Mouse (Mus musculus) testis, adult 2 months (tissue): ENCODE results near the gene Pacs1. TPM values are rescaled to one million over a fixed set of nuclear protein-coding genes. Genes with fewer than 3 reads are reported as not detected.
A peak's percentile ranks its signal among the peaks of the same experiment; 100 is the strongest.

Experiments used
- H3K27ac ChIP-seq: fragments of 200-500 bp; 2 replicates; pipeline ENCODE4 v1.5.1; 2012; ENCODE audit warnings: low read depth, low read length; ENCODE audit not compliant: control insufficient read depth, insufficient read depth
- H3K27me3 ChIP-seq: fragments of 200-500 bp; 2 replicates; pipeline ENCODE4 v1.6.1; 2012; ENCODE audit warnings: mild to moderate bottlenecking, low read length, moderate library complexity; ENCODE audit not compliant: control insufficient read depth, insufficient read depth
- H3K36me3 ChIP-seq: fragments of 200-500 bp; 2 replicates; pipeline ENCODE4 v1.6.1; 2012; ENCODE audit warnings: mild to moderate bottlenecking, low read length; ENCODE audit not compliant: control insufficient read depth, insufficient read depth
- H3K4me1 ChIP-seq: fragments of 200-500 bp; 2 replicates; pipeline ENCODE4 v1.6.1; 2012; ENCODE audit warnings: low read length; ENCODE audit not compliant: control insufficient read depth, insufficient read depth
- H3K4me3 ChIP-seq: fragments of 200-500 bp; 2 replicates; pipeline ENCODE4 v1.5.1; 2012; ENCODE audit warnings: low read depth, mild to moderate bottlenecking, low read length, moderate library complexity, mixed read lengths; ENCODE audit not compliant: control insufficient read depth
- CTCF ChIP-seq: fragments of 200-500 bp; IDR thresholded peaks from 2 replicates; pipeline ENCODE4 v1.5.1; 2012; ENCODE audit warnings: low read depth, mild to moderate bottlenecking, inconsistent platforms, low read length, moderate library complexity; ENCODE audit not compliant: control insufficient read depth, insufficient read depth, insufficient replicate concordance
- POLR2A ChIP-seq: fragments of 200-500 bp; IDR thresholded peaks from 2 replicates; pipeline ENCODE4 v1.6.1; 2012; ENCODE audit warnings: low read depth, mild to moderate bottlenecking, inconsistent platforms, low read length, moderate library complexity; ENCODE audit not compliant: control insufficient read depth
- polyA plus RNA-seq: library from polyadenylated mRNA; depleted of rRNA; stranded (reverse); fragments of >200 nt; gene quantifications from 2 replicates; pipeline ENCODE4 v1.2.3, GENCODE M21; 2012

Gene Pacs1
- polyA plus RNA-seq, 1 experiment, result 169 TPM

DNA sequence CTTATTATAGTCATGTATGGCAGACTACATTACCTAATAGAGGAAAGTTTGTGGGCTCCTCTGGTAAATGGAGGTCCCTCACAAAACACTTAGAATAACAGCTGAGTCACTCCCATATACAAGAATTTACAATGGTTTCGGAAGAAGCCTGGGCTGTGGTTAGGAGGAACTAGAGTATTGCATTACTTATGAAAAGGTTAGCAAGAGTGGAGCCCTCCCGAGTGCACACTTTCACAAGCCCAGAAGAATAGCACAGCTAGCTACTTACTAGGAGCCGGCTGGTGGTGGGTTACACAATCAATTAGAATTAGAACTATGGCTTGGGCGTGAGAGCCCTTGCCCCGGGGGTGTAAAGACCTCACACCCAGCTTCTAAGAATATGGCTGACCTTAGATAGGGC, 94.3 kb downstream of the Pacs1 start:
- H3K36me3 ChIP-seq, result no peaks in the 10 kb centered on the region
- no peak overlapping the region for H3K27ac ChIP-seq
- no peak overlapping the region for H3K4me3 ChIP-seq
- no peaks in the 10 kb centered on the region for H3K4me1 ChIP-seq
- H3K27me3 ChIP-seq, result no peaks in the 10 kb centered on the region
- TF ChIP-seq CTCF (no peak), POLR2A (no peak)

DNA sequence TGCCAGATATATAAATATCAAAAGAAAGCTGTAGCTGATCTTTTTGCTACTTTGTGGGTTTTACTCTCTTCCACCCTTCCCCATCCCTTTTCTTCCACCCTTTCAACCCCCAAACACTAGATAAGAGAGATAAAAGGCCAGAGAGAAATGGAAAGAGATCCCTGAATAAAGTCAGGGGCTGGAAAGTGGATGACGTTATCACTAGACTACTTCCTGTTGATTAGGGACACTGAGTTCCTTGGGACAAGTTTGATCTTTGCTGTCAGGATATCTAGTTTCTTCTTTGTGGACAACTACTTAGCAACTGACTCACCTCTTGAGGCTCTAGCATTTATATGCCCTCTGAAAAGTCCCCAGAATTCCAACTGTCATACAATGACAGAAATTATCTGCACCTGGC, 102.5 kb downstream of the Pacs1 start:
- H3K36me3 ChIP-seq, result no peaks in the 10 kb centered on the region; the same call in 1 of the 2 replicates
- H3K27me3 ChIP-seq, result no peaks in the 10 kb centered on the region
- TF ChIP-seq CTCF (no peak), POLR2A (no peak)
- H3K4me3 ChIP-seq, result no peak overlapping the region
- H3K27ac ChIP-seq, result no peak overlapping the region
- H3K4me1 ChIP-seq, result no peaks in the 10 kb centered on the region

DNA sequence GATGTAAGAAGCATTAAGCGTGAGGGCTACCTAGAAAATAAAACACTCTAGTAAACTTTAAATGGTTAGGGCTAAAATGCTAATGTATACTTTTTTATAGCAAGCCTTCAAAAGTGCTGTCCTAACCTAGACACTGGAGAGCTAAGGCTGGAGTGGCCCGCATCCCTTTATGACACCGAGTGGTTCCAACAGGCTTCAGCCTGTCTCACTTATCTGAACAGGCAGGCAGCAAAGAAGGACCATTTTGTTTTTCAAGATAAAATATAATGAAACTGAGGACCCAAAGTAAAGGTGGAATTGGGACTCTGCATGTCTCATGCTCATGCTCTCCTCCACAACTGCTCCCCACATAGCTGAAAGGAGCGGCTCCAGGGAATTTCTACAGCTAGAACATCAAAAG, 105.4 kb downstream of the Pacs1 start:
- Histone ChIP-seq H3K36me3 (no peaks in the 10 kb centered on the region; the same call in 1 of the 2 replicates), H3K27me3 (no peaks in the 10 kb centered on the region), H3K4me1 (no peaks in the 10 kb centered on the region), H3K4me3 (no peak overlapping the region), H3K27ac (no peak overlapping the region)
- TF ChIP-seq CTCF, result no peak
- no peak for TF ChIP-seq POLR2A

DNA sequence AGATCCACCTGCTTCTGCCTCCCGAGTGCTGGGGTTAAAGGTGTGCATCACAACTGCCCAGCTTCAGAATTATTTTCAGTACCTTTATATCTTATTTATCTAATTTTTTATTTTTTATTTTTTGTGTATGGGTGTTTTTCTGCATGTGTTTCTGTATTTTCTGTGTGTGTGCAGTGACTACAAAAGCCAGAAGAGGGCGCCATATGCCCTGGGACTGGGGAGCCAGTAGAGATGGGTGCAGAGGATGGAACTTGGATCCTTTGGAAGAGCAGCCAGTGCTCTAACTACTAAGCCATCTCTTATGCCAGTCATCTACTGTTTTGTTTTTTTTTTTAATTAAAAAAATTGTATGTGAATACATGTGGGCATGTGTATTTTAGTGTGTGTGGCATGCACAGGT, 108.5 kb downstream of the Pacs1 start:
- no peaks in the 10 kb centered on the region for H3K4me1 ChIP-seq
- H3K27me3 ChIP-seq, result no peaks in the 10 kb centered on the region
- no peaks in the 10 kb centered on the region; the same call in 1 of the 2 replicates for H3K36me3 ChIP-seq
- TF ChIP-seq POLR2A (no peak), CTCF (peak; percentile 41; the same call in 1 of the 2 replicates)
- no peak overlapping the region for H3K27ac ChIP-seq
- no peak overlapping the region for H3K4me3 ChIP-seq

DNA sequence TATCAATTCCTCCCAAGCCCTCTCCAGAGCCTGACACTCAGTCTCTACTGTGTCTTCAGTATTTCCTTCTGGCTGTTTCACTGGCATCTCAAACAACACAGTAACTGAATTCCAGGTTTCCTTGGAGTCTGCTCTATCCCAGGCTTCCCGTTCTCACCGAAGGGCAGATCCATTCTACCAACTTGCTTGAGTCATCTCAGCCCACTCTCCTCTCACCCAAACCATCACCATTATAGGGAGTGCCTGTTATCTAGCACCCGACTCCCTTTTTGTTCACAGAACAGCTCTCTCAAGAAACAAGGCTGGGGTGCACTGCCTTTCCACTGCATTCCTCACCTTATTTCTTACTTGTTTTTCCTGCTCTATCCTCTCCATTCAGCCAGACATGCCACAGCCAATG, 111.0 kb downstream of the Pacs1 start:
- no peaks in the 10 kb centered on the region; the same call in 1 of the 2 replicates for H3K36me3 ChIP-seq
- TF ChIP-seq CTCF (no peak), POLR2A (no peak)
- no peak overlapping the region for H3K27ac ChIP-seq
- no peaks in the 10 kb centered on the region for H3K27me3 ChIP-seq
- H3K4me1 ChIP-seq, result no peaks in the 10 kb centered on the region
- H3K4me3 ChIP-seq, result no peak overlapping the region

DNA sequence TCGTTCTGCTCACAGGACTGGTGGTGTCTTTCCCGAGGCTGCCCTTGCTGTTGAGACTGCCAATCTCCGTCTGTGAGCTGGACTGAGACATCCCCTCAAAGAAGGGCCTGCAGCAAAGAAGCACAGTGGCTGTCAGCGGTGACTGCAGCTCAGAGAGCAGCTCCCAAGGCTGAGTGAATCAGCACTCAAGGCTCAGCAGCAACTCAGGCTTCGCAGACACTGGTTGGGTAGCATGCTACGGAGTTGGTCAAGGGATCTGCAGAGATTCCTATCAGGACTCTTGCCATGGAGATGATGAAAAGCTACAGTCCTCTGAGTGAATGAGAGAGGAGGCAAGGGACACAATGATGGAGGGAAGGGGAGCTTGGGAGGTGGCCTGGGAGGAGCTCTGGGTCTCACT, 120.7 kb downstream of the Pacs1 start:
- Histone ChIP-seq H3K4me1 (no peaks in the 10 kb centered on the region), H3K27me3 (no peaks in the 10 kb centered on the region), H3K36me3 (peaks cover 2% of the 10 kb centered on the region), H3K27ac (no peak overlapping the region), H3K4me3 (no peak overlapping the region)
- TF ChIP-seq CTCF (no peak), POLR2A (no peak)

DNA sequence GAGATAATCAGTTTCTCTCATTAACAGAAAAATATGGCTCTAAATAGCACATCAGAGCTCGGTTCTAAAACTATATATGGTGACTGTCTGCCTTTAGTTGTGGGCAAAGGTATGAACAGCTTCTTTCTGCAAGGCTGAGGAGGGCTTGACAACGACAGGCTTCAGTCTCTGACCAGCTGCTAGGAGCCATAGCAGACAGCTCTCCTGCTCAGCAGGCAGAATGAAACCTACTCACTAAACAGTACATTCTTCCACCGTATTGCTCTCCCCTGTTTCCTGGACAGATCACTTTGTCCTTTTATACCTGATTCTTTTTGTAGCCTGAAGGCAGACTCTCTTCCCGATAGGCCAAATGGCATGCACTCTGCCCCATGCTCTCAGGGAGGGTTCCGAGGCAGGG, 121.2 kb downstream of the Pacs1 start:
- Histone ChIP-seq H3K36me3 (peaks cover 2% of the 10 kb centered on the region), H3K4me3 (no peak overlapping the region), H3K27me3 (no peaks in the 10 kb centered on the region), H3K4me1 (no peaks in the 10 kb centered on the region), H3K27ac (no peak overlapping the region)
- TF ChIP-seq POLR2A, result no peak
- no peak for TF ChIP-seq CTCF

DNA sequence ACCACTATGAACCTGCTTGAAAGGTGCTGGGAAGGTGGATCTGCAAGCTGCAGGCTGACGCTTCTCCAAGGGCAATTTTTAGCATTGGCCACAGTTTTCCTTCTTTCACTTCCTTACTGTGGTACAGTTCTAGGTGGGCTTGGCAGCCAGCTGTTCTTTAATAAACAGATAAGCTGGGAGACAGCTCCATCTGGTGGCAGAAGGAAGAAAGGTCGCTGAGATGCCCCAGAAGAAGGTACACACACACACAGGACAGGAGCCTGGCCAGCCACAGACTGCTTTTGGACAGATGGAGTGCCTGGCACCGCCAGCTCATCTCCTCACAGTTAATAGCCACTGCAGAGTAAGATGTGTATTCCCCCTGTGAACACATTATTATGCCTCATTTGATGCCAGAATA, 121.6 kb downstream of the Pacs1 start:
- Histone ChIP-seq H3K27me3 (no peaks in the 10 kb centered on the region), H3K4me1 (no peaks in the 10 kb centered on the region), H3K36me3 (peaks cover 2% of the 10 kb centered on the region), H3K27ac (no peak overlapping the region), H3K4me3 (no peak overlapping the region)
- TF ChIP-seq POLR2A (no peak), CTCF (peak; percentile 5; the same call in 1 of the 2 replicates)
